Mouse (Mus musculus) MEL (cell line): ENCODE measurements around the gene Sult2b1.

ENCODE experiments used
- CHD2 ChIP-seq: IDR thresholded peaks from 2 replicates; pipeline ENCODE4 v1.6.1; 2011; ENCODE audit warnings: low read length, improper control_type of control experiment
- CTCF ChIP-seq, 3 experiments: IDR thresholded peaks in 2 of 3; conservative IDR thresholded peaks in 1 of 3; 2 replicates each; pipeline ENCODE4 v1.5.1; 2011 to 2012; ENCODE audit warnings: low read length in 3 of 3, low read depth in 2 of 3, mild to moderate bottlenecking in 2 of 3, improper control_type of control experiment in 1 of 3, inconsistent platforms in 1 of 3, mixed read lengths in 1 of 3, moderate library complexity in 1 of 3; ENCODE audit not compliant: control insufficient read depth in 1 of 3, insufficient read depth in 1 of 3, poor library complexity in 1 of 3, severe bottlenecking in 1 of 3
- E2F4 ChIP-seq: IDR thresholded peaks from 2 replicates; pipeline ENCODE4 v1.6.1; 2011; ENCODE audit warnings: low read depth, low read length, improper control_type of control experiment, borderline replicate concordance
- MAFK ChIP-seq: IDR thresholded peaks from 2 replicates; pipeline ENCODE4 v1.6.1; 2011; ENCODE audit warnings: low read depth, mild to moderate bottlenecking, low read length, improper control_type of control experiment, borderline replicate concordance
- MAX ChIP-seq: IDR thresholded peaks from 2 replicates; pipeline ENCODE4 v1.6.1; 2011; ENCODE audit warnings: low read length, improper control_type of control experiment
- RCOR1 ChIP-seq: IDR thresholded peaks from 2 replicates; pipeline ENCODE4 v1.6.1; 2012; ENCODE audit warnings: low read depth, mild to moderate bottlenecking, inconsistent platforms, low read length, improper control_type of control experiment
- TAL1 ChIP-seq: IDR thresholded peaks from 2 replicates; pipeline ENCODE4 v1.6.1; 2012; ENCODE audit warnings: mild to moderate bottlenecking, inconsistent platforms, low read length, moderate library complexity, mixed read lengths

DNA sequence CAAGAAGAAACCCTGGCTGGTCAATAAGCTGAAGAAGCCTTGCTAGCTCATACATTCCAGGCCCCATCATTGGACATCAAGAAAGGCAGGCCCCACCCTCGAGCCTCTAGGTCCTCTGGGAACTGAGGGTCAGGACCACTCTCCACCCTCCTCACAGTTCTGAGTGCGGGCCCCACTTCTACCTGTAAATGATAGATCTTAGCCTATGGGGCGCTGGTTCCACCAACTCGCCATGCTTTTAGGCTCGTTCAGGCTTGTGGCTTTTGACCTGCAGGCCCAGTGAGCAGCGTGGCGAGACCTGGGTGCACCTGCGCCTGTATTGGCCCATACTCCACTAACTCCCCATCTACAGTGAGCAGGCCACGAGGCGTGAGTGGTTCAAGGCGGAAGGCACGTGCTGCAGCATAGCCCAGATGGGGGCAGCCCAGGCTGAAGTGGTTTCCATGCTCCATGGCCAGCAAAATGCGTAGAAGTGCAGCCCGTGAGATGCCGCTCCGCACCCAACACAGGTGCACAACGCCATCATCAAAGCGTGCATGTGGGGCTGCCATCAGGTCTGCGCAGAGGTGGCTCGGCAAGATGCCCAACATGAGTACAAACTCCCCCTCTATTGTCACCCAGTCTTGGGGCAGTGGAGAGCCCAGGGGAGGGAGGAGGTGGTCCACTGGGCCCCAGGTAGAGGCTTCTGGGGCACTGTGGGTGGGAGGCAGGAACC lies 73.8 kb downstream of the Sult2b1 start:
- TF ChIP-seq CTCF (IDR thresholded peaks at IDR 0.05 in 2 of 3, conservative IDR thresholded peaks at IDR 0.05 in 1 of 3; ENCODE audit: control insufficient read depth in 1 of 3, insufficient read depth in 1 of 3, low read depth in 2 of 3, low read length in 3 of 3, poor library complexity in 1 of 3, severe bottlenecking in 1 of 3) (no peak), MAFK (no peak), E2F4 (no peak), TAL1 (no peak), CHD2 (no peak), RCOR1 (no peak), MAX (no peak)
